8 mouse cellular contexts compared by ENCODE assay signal in the genomic region with DNA sequence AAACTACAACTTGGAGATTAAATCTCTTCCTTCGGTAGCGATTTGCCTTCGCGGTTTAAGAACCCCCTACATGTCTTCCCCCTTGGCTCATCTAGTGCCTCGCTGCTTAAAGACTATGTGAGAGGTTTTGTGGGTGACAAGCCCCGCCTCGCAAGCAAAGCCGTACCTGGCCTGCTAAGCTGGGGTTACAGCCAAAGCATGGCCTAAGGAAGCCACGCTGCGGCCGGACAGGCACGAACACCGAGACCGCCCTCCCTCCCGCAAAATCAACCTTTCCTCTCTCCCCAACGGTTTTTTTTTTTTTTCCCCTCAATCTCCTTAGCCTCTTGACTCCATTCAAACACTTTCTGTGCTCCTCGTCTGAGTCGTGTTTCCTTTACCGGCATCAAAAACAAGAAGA. TPM values are rescaled to one million over a fixed set of nuclear protein-coding genes. Genes with fewer than 3 reads are reported as not detected.
DNase-seq lines count a peak whose midpoint lies in the region; ATAC-seq and TF ChIP-seq lines count a peak whose summit lies in the region.

No protein-coding gene starts in this region.

- no peaks in the 10 kb centered on the region for H3K9me3 ChIP-seq in embryonic facial prominence, embryonic 15.5 days (replicated peaks)
- H3K9me3 ChIP-seq in hindbrain, embryonic 15.5 days, result no peaks in the 10 kb centered on the region
- no peaks in the 10 kb centered on the region for H3K9me3 ChIP-seq in liver, embryonic 15.5 days (replicated peaks)

- peaks cover 23% of the 10 kb centered on the region for H3K4me1 ChIP-seq in embryonic facial prominence, embryonic 15.5 days
- peaks cover 26% of the 10 kb centered on the region for H3K4me1 ChIP-seq in hindbrain, embryonic 15.5 days (replicated peaks)
- peaks cover 40% of the 10 kb centered on the region for H3K4me1 ChIP-seq in liver, embryonic 15.5 days (replicated peaks)
- peaks cover 7% of the 10 kb centered on the region for H3K4me1 ChIP-seq in olfactory bulb, adult 2 months (ENCODE audit: control insufficient read depth, insufficient read depth, low read length)

- H3K27me3 ChIP-seq in embryonic facial prominence, embryonic 15.5 days, result no peaks in the 10 kb centered on the region
- H3K27me3 ChIP-seq in hindbrain, embryonic 15.5 days, result no peaks in the 10 kb centered on the region
- H3K27me3 ChIP-seq in liver, embryonic 15.5 days, result no peaks in the 10 kb centered on the region

- H3K36me3 ChIP-seq in embryonic facial prominence, embryonic 15.5 days, result peaks cover 12% of the 10 kb centered on the region
- peaks cover 11% of the 10 kb centered on the region for H3K36me3 ChIP-seq in hindbrain, embryonic 15.5 days
- peaks cover 14% of the 10 kb centered on the region for H3K36me3 ChIP-seq in liver, embryonic 15.5 days (replicated peaks)

- peak overlapping the region; percentile 83 for H3K4me3 ChIP-seq in embryonic facial prominence, embryonic 15.5 days (replicated peaks)
- H3K4me3 ChIP-seq in hindbrain, embryonic 15.5 days, result peak overlapping the region; percentile 66
- H3K4me3 ChIP-seq in liver, embryonic 15.5 days (replicated peaks), result peak overlapping the region; percentile 84
- peak overlapping the region; percentile 60 for H3K4me3 ChIP-seq in olfactory bulb, adult 2 months (ENCODE audit: insufficient read depth, low read depth, low read length)

- peak; percentile 89 for DNase-seq in heart, adult 11 months
- no peak for DNase-seq in heart, postnatal 25 days (ENCODE audit: low spot score)
- DNase-seq in adrenal gland, adult 8-10 months, result peak; percentile 19
- no peak for DNase-seq in right cerebral cortex, postnatal 36 days (ENCODE audit: low spot score in 2 of 2)

- no peak for TF ChIP-seq POLR2A in olfactory bulb, adult 2 months (IDR thresholded peaks at IDR 0.05; ENCODE audit: insufficient read depth, low read depth, low read length)

- intact Hi-C loops in heart, postnatal 25 days (cut with DNase I), result no loop called here

- no peak for ATAC-seq in embryonic facial prominence, embryonic 15.5 days (ENCODE audit: insufficient number of reproducible peaks, low FRiP score, low TSS enrichment, low read depth)
- no peak for ATAC-seq in hindbrain, embryonic 15.5 days (ENCODE audit: low FRiP score, low read depth)
- peak; percentile 25 for ATAC-seq in liver, embryonic 15.5 days (ENCODE audit: insufficient read depth)

- H3K27ac ChIP-seq in embryonic facial prominence, embryonic 15.5 days (replicated peaks), result peak overlapping the region; percentile 89
- peak overlapping the region; percentile 84 for H3K27ac ChIP-seq in hindbrain, embryonic 15.5 days (replicated peaks)
- peak overlapping the region; percentile 94 for H3K27ac ChIP-seq in liver, embryonic 15.5 days (replicated peaks)
- H3K27ac ChIP-seq in olfactory bulb, adult 2 months (ENCODE audit: insufficient read depth, low read depth, low read length), result 0 out of 2 replicates have a peak overlapping the region, but pooled peaks have one; percentile 2

- H3K9ac ChIP-seq in embryonic facial prominence, embryonic 15.5 days, result peak overlapping the region; percentile 66
- H3K9ac ChIP-seq in hindbrain, embryonic 15.5 days, result peak overlapping the region; percentile 76
- peak overlapping the region; percentile 80 for H3K9ac ChIP-seq in liver, embryonic 15.5 days

- TF ChIP-seq CTCF in olfactory bulb, adult 2 months (IDR thresholded peaks at IDR 0.05; ENCODE audit: insufficient read depth, low read depth, low read length), result no peak

- peak overlapping the region; percentile 79 for H3K4me2 ChIP-seq in embryonic facial prominence, embryonic 15.5 days (replicated peaks)
- peak overlapping the region; percentile 64 for H3K4me2 ChIP-seq in hindbrain, embryonic 15.5 days
- H3K4me2 ChIP-seq in liver, embryonic 15.5 days, result peak overlapping the region; percentile 88

- under 1% methylated on average over 19 of the region's 19 CpGs for WGBS in embryonic facial prominence, embryonic 15.5 days
- WGBS in hindbrain, embryonic 15.5 days, result 1% methylated on average over 19 of the region's 19 CpGs
- under 1% methylated on average over 19 of the region's 19 CpGs for WGBS in liver, embryonic 15.5 days (ENCODE audit: insufficient replicate concordance)
- WGBS in olfactory bulb, adult 2 months, result under 1% methylated on average over 19 of the region's 19 CpGs

RNA-seq across cellular contexts. Expression of gene Mtrex, which starts 0.4 kb away (rescaled TPM):
- 10 to 100 TPM; 26.0 to 26.5 TPM for total RNA-seq in heart, postnatal 25 days (2021)
- total RNA-seq in adrenal gland, adult 8-10 months (2022), result 10 to 100 TPM; 41.7 to 54.6 (median 50.3) TPM
- 55.2 and 61.7 TPM in 2 replicates for polyA plus RNA-seq in embryonic facial prominence, embryonic 15.5 days (2015; fragmentation: Nextera tagmentation; extraction: Ambion mirVana)
- 56.3 and 57.5 TPM in 2 replicates for polyA plus RNA-seq in hindbrain, embryonic 15.5 days (2015; fragmentation: Nextera tagmentation; extraction: Ambion mirVana)
- polyA plus RNA-seq in liver, embryonic 15.5 days (2015; fragmentation: Nextera tagmentation; extraction: Ambion mirVana), result 30.5 and 31.4 TPM in 2 replicates
- not detected in 2 replicates for polyA plus RNA-seq in olfactory bulb, adult 2 months (2012; ENCODE audit: insufficient read depth, insufficient read length, low replicate concordance, missing spikeins)

RNA-seq across cellular contexts. Expression of gene Dhx29, which starts 0.5 kb away (rescaled TPM):
- total RNA-seq in heart, postnatal 25 days (2021), result 10 to 100 TPM; 13.1 to 13.2 TPM
- total RNA-seq in adrenal gland, adult 8-10 months (2022), result 10 to 100 TPM; 18.3 to 22.2 (median 19.1) TPM
- 22.1 and 22.4 TPM in 2 replicates for polyA plus RNA-seq in embryonic facial prominence, embryonic 15.5 days (2015; fragmentation: Nextera tagmentation; extraction: Ambion mirVana)
- 28.9 and 34.6 TPM in 2 replicates for polyA plus RNA-seq in hindbrain, embryonic 15.5 days (2015; fragmentation: Nextera tagmentation; extraction: Ambion mirVana)
- 6.1 and 6.3 TPM in 2 replicates for polyA plus RNA-seq in liver, embryonic 15.5 days (2015; fragmentation: Nextera tagmentation; extraction: Ambion mirVana)
- polyA plus RNA-seq in olfactory bulb, adult 2 months (2012; ENCODE audit: insufficient read depth, insufficient read length, low replicate concordance, missing spikeins), result not detected in 2 replicates

Comparison
In these comparisons a context has a peak if more than half of its experiments do, and no peak if none do; other contexts are left out.
1. DNase-seq: peak in heart, adult 11 months (single experiment) and adrenal gland, adult 8-10 months (single experiment); none in heart, postnatal 25 days (single experiment) and right cerebral cortex, postnatal 36 days (0 of 2).
2. H3K27ac ChIP-seq: peak in every context shown above with its lines; median percentile 94 in liver, embryonic 15.5 days; 89 in embryonic facial prominence, embryonic 15.5 days; 84 in hindbrain, embryonic 15.5 days; 2 in olfactory bulb, adult 2 months.
3. Peak in every context shown above with its lines, with median percentiles within 50 percentile points of each other: H3K4me2 ChIP-seq, H3K4me3 ChIP-seq and H3K9ac ChIP-seq.